Mouse (Mus musculus): ENCODE results near the gene Lypd5.

GRCm38 (mm10) chr7:24343701-24344272 lies 5.2 kb upstream of the Lypd5 start:
- no peak for TF ChIP-seq EP300 (IDR thresholded peaks at IDR 0.05; ENCODE audit: insufficient read depth, low read depth, low read length)
- no peak for TF ChIP-seq POLR2A (IDR thresholded peaks at IDR 0.05; ENCODE audit: insufficient read depth, low read length)
- TF ChIP-seq CTCF (IDR thresholded peaks at IDR 0.05; ENCODE audit: low read depth, low read length), result no peak

All from ES-Bruce4 (cell line).